Mouse (Mus musculus) liver, postnatal 0 days (tissue): ENCODE measurements around the gene Pard3b.

Experiments
- CTCF ChIP-seq: sonication (generic); IDR thresholded peaks from 2 replicates; pipeline ENCODE4 v1.5.1; 2016; ENCODE audit warnings: antibody characterized with exemption, low read depth
- EP300 ChIP-seq: IDR thresholded peaks from 2 replicates; pipeline ENCODE4 v1.6.1; 2016; ENCODE audit warnings: antibody characterized with exemption, low read depth, mild to moderate bottlenecking

GRCm38 (mm10) chr1:62618109-62618665 is 979.6 kb downstream of the Pard3b start:
- no peak for TF ChIP-seq CTCF
- TF ChIP-seq EP300 = no peak
